Mouse (Mus musculus) gastrocnemius, postnatal 4 days (tissue): Measurements from ENCODE around the gene Neu2. TPM values are rescaled to one million over a fixed set of nuclear protein-coding genes. Genes with fewer than 3 reads are reported as not detected.

Experiments
- DNase-seq, 2 experiments: peaks; one replicate each; pipeline ENCODE4 v3.0.0; 2021 to 2022; ENCODE audit warnings: low spot score in 2 of 2, mixed read lengths in 2 of 2
- total RNA-seq, 2 experiments: library from RNA; stranded (reverse); gene quantifications; 2 replicates each; pipeline ENCODE4 v1.2.3; 2021

Gene Neu2
- total RNA-seq, 2 experiments from 2014 or later = 3.4 to 3.8 TPM

- no peak for DNase-seq
Measured at GRCm38 (mm10) chr1:87534118-87534517, 24.4 kb downstream of the Neu2 start.

GRCm38 (mm10) chr1:87537008-87537407, 27.3 kb downstream of the Neu2 start:
- no peak for DNase-seq

GRCm38 (mm10) chr1:87541614-87542013, 31.9 kb downstream of the Neu2 start:
- DNase-seq = no peak

GRCm38 (mm10) chr1:87551008-87551407, 41.3 kb downstream of the Neu2 start:
- no peak for DNase-seq

GRCm38 (mm10) chr1:87553586-87553985, 43.9 kb downstream of the Neu2 start:
- no peak for DNase-seq

- no peak for DNase-seq
Measured at GRCm38 (mm10) chr1:87562967-87563366, 53.3 kb downstream of the Neu2 start.

GRCm38 (mm10) chr1:87565760-87566159, 56.1 kb downstream of the Neu2 start:
- DNase-seq = no peak

GRCm38 (mm10) chr1:87568398-87568797, 58.7 kb downstream of the Neu2 start:
- DNase-seq = no peak

- DNase-seq = no peak
Measured at GRCm38 (mm10) chr1:87573261-87573660, 63.6 kb downstream of the Neu2 start.

- no peak for DNase-seq
Measured at GRCm38 (mm10) chr1:87573800-87574215, 64.1 kb downstream of the Neu2 start, which contains the start of gene Ngef. Gene Ngef (minus strand): TSS chr1:87573870.

- DNase-seq = no peak
Measured at GRCm38 (mm10) chr1:87574353-87574752, 64.7 kb downstream of the Neu2 start.

- DNase-seq = no peak
Measured at GRCm38 (mm10) chr1:87574785-87575184, 65.1 kb downstream of the Neu2 start.

GRCm38 (mm10) chr1:87578965-87579364, 69.3 kb downstream of the Neu2 start:
- DNase-seq = no peak

GRCm38 (mm10) chr1:87580824-87581223, 71.1 kb downstream of the Neu2 start:
- DNase-seq = no peak

- DNase-seq = no peak
Measured at GRCm38 (mm10) chr1:87589162-87589561, 79.5 kb downstream of the Neu2 start.

- no peak for DNase-seq
Measured at GRCm38 (mm10) chr1:87589980-87590379, 80.3 kb downstream of the Neu2 start.

- no peak for DNase-seq
Measured at GRCm38 (mm10) chr1:87594261-87594660, 84.6 kb downstream of the Neu2 start.

GRCm38 (mm10) chr1:87594671-87595070, 85.0 kb downstream of the Neu2 start:
- DNase-seq = no peak

- no peak for DNase-seq
Measured at GRCm38 (mm10) chr1:87600533-87600932, 90.8 kb downstream of the Neu2 start.

- DNase-seq = no peak
Measured at GRCm38 (mm10) chr1:87601801-87602200, 92.1 kb downstream of the Neu2 start.

GRCm38 (mm10) chr1:87603389-87603788, 93.7 kb downstream of the Neu2 start:
- DNase-seq = no peak

- no peak for DNase-seq
Measured at GRCm38 (mm10) chr1:87605296-87605695, 95.6 kb downstream of the Neu2 start.

GRCm38 (mm10) chr1:87607385-87608091, 97.8 kb downstream of the Neu2 start:
- peak; percentile 36 to 65 for DNase-seq
